Mouse (Mus musculus) kidney, adult 18-20 months (tissue): Measurements from ENCODE around the gene Kctd20.

Experiments
- DNase-seq: peaks from one replicate; pipeline ENCODE4 v3.0.0; 2021

Gene Kctd20

GRCm38 (mm10) chr17:28934120-28934916 lies 17.4 kb upstream of the Kctd20 start:
- DNase-seq, result no peak

GRCm38 (mm10) chr17:28936133-28936532 lies 15.6 kb upstream of the Kctd20 start:
- no peak for DNase-seq

DNA sequence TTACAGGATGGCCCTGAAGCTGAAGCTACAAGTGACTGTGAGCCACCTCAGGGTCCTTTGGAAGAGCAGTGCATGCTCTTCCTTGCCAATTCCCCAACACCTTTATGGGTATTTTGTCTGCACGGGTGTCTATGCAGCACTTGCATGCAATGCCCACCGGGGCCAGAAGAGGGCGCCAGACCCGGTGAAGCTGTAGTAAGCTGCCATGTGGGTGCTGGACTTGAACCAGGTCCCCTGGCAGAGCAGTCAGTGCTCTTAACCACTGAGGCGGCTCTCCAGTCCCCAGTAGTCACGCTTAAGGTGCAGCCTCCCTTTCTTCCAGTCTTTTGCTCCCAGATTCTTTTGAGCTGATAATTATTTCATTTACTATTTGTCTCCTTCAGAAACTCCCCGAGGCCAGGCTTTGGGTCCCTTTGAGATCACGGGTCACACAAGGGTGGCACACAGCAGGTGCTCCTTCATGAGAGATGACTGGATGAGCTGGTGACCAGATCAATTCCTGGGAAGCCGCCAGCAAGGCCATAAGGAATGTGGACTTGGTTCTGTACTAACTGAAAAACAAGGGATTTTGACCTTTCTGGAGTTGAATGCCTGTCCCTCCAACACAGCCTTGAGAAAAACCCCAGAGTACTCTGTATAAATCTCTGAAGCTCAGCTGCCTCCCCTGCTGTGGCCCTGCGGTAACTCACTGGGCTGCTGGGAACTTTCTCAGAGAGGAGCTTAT lies 15.0 kb upstream of the Kctd20 start:
- peak; percentile 76 for DNase-seq

DNA sequence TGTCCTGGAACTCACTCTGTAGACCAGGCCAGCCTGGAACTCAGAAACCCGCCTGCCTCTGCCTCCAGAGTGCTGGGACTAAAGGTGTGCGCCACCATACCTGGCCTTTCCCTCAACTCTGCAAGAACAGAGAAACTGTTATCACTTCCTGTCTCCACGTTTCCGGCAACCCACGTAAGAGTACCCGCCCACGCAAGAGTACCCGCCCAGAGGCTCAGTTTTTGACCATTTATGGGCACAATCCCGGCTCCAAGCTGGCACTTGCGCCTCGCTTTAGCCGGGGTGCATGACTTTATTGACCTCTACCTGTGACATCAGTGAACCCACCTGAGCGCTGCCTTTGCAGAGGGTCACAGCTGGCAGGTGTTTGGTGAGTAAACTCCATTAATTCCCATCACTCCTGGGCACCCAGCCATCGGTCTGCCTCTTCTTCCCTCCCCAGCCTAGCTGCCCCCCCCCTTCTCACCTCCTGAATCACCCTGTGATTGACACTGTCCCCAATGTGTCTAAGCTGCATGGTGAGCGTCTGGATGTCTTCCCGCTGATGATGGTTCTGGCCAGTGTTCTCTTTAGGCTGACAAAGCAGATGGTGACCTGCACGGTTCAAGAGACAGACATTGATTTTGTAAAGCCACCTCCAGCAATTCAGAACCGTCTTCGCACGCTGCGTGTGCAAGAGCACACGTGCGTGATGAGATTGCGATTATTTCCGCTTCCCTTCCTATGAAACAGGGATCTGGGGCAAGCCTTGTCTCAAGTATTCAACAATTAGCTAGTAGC lies 10.8 kb upstream of the Kctd20 start:
- DNase-seq, result no peak

- DNase-seq, result no peak
Observed at GRCm38 (mm10) chr17:28942101-28942500, 9.6 kb upstream of the Kctd20 start.

DNA sequence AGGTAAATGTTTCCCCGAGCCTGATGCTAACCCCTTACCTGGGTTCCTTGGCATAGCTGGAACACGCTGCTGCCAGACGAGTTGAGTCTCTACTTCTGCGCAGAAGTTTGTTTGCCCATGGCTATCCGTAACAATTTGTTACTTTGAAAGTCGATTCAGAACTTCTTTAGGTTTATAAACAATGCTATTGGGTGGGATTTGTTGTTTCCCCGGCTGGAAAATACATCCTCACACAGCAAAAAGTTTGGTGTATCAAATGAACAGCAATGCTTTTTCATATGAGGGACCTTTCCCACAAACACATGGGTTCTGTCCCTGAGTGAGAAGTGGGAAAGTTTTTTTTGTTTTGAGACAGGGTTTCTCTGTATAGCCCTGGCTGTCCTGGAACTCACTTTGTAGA lies 8.0 kb upstream of the Kctd20 start, which contains the start of gene Pxt1:
Gene Pxt1, minus strand, starts transcription at position 101 of the 400 bp plus-strand sequence.
- DNase-seq, result no peak

- no peak for DNase-seq
Observed at GRCm38 (mm10) chr17:28944481-28944880, 7.3 kb upstream of the Kctd20 start.

DNA sequence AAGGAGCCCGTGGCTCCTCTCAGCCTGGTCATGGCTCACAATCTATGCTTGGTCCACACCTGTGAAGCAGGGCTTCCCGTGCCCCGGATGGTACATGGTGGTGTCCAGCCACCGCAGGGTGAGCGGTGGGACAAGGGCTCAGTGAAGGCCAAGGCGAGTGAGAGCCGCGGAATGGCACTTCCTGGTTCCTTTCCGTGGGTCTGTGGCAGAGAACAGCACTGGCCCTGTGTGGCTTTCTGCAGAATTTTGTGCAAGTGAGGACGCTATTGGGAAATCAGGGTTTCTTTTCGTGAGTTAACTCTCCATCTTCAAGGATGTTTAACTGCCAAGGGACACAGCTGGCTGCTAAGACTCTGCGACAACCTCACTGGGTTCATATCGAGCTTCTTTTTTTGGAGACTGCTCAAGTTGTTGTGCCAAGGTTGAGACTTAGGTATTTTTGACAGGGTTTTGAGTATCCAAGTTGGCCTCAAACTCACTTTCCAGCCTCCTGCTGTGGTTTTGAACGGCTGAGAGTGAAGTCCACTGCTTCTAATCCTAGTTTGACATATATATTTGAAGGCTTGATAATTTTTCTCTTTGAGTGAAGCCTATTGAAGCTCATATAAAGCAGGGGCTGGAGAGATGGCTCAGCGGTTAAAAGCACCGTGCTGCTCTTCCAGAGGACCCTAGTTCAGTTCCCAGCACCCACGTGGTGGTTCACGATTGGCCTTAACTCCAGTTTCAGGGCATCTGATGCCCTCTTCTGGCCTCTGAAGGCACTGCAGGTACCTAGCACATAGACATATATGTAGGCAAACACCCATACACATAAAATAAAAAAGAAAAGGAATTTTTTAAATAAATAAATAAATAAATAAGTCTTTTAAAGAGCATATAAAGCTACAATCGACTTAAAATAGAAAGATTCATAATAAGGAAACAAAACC lies 4.5 kb upstream of the Kctd20 start:
- no peak for DNase-seq

DNA sequence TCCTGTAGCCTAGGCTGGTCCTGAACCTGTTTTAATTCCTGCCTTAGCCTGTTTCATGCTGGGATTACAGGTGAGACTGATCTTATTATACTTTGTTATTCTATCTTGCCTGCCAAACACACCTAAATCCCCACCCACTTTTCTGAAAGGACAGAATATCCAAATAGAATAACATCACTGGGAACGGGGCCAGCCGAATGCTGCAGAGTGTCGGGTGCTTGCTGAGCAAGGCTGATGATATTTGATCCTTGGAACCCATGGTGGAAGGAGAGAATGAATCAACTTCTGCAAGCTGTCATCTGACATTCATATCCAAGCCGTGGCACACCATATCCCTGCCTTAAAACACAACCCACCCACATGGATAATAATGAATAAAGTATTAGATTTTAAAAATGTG lies 3.1 kb upstream of the Kctd20 start:
- no peak for DNase-seq

DNA sequence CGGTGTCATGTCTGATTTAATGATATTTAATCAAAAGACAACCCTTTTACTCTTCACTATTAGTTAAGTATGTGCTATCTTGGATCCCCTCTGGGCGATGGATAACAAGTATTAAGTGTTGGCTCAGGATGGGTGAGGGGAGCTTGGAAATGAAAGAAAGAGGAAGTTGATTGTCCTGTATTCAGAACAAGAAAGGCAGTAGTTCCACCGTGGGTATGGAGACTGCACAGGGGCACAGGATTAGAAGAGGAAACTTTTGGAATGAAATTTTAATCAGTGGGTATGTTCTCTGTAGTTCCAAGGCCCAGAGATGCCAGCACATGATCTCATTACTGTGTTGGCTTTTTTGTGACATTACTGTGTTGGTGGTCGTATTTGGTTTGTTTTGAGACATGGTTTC lies 999 bp upstream of the Kctd20 start:
- DNase-seq, result no peak

DNA sequence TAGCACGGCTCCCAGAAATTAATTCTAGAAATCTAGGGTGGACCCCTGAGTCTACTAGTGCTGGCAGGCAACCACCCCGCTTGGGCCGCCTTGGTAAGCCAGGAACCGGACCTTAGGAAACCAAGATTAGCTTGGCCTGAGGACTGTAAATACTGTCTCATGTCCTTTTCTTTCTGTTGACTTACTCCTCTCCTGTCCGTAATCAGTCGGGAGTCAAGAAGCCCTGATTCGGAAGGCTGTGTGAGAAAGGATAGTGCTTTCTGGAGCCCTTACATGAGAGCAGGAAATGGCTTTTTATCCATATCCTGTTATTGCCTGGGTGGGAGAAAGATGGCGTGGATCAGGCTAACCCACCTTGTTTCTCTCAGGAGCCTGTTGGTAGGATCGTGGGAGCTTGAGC lies 1.5 kb downstream of the Kctd20 start:
- DNase-seq, result peak; percentile 29

GRCm38 (mm10) chr17:28954416-28954815 lies 2.7 kb downstream of the Kctd20 start:
- no peak for DNase-seq

- no peak for DNase-seq
Observed at GRCm38 (mm10) chr17:28960597-28960996, 8.8 kb downstream of the Kctd20 start.

GRCm38 (mm10) chr17:28961596-28961995 lies 9.8 kb downstream of the Kctd20 start:
- DNase-seq, result peak; percentile 49

- DNase-seq, result no peak
Observed at GRCm38 (mm10) chr17:28967021-28967610, 15.4 kb downstream of the Kctd20 start.

- DNase-seq, result no peak
Observed at GRCm38 (mm10) chr17:28970122-28970521, 18.4 kb downstream of the Kctd20 start.

DNA sequence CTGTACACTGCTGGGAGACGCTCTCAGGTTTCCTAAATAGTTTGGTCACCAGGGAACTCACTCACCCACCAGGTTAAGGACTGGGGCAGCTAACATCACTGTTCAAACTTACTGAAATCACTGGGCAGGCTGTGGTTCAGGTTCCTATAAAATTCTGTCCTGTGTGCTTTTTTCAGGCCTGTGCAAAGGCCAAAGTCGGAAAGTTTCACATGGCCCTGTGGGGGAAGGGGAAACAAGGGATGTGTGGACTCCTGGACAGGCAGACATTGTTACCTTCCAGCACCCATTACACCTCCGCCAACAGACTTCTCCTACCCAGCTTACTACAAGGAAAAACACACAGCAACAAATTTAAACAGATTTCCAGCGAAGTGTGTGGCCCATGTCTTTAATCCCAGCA lies 27.3 kb downstream of the Kctd20 start:
- peak; percentile 38 for DNase-seq

DNA sequence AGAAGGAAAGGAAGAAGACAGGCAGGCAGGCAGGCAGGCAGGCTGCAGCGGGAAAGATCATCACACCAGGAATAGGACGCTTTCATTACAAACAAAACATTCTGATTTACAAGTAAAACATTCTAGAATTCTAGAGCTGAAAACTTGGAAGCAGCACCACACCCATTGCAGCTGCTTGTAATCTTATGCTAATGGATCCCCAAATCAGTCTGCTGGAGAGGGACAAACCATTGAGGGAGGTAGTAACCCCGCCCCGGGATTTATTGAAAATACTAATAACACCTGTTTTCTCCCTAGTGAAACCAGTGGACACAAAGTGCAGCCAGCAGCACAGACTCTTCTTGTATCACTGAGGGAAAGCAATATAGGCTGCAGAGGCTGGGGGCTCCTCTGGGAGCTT lies 29.3 kb downstream of the Kctd20 start:
- no peak for DNase-seq

GRCm38 (mm10) chr17:28982591-28982990 lies 30.8 kb downstream of the Kctd20 start:
- no peak for DNase-seq

- DNase-seq, result no peak
Observed at GRCm38 (mm10) chr17:28984724-28985420, 33.1 kb downstream of the Kctd20 start.

DNA sequence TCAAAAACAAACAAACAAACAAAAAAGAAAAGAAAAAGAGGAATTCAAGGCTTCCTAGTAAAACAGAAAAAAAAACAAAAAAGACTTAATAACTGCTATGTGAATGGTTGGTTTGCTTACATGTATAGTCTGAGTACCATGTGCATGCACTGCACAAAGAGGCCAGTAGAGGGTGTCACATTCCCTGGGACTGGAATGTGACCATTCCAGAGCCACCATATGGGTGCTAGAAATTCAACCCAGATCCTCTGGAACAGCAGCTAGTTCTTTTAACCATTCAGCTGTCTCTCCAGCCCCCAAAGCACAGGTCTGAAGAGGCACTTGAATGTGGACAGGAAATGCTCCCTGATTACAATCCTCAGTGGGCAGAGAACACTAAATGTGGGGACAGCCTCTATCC lies 35.1 kb downstream of the Kctd20 start:
- DNase-seq, result peak; percentile 35
